Mouse (Mus musculus) heart, postnatal 14 days (tissue): ENCODE results near the gene Plppr1. TPM values are rescaled to one million over a fixed set of nuclear protein-coding genes. Genes with fewer than 3 reads are reported as not detected.
"Not testable (repeated sequence)": the region's sequence is repeated elsewhere in the genome, so short reads cannot be mapped to it uniquely, and the experiment has no call there.

Source experiments
- DNase-seq, 2 experiments: peaks; one replicate each; pipeline ENCODE4 v3.0.0; 2021 to 2022
- intact Hi-C: fragments of 180-260 bp; cut with DNase I; formaldehyde crosslinking; loops from one replicate; pipeline ENCODE4 v1.15.1; 2025
- total RNA-seq, 2 experiments: library from RNA; stranded (reverse); gene quantifications; 2 replicates each; pipeline ENCODE4 v1.2.3; 2021

Gene Plppr1
- total RNA-seq, 2 experiments from 2014 or later = 0.07 to 0.20 TPM

- intact Hi-C loops = no loop called here
- no peak for DNase-seq
These were observed 164.4 kb downstream of the Plppr1 start for GRCm38 (mm10) chr4:49223501-49223900.

DNA sequence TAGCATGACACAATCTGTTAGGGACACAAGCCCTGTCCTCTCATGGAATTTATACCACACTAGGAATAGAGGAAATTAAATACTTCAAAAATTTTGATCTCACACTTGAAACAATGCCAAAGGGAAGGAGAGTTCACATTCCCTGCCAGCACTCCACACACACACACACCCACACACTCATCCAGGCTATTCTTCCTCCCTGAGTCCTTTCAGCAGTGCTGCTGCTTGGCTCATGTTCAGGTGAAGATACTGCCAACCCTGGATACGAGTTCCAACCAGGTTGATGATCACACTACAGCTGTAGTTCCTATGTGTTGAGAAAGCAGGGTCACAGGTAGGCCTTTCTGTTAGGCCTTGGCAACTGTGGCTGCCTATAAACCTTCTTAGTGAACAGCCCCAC is 165.9 kb downstream of the Plppr1 start:
- intact Hi-C loops = no loop called here
- peak in 1 of 2 experiments; percentile 3 for DNase-seq

DNA sequence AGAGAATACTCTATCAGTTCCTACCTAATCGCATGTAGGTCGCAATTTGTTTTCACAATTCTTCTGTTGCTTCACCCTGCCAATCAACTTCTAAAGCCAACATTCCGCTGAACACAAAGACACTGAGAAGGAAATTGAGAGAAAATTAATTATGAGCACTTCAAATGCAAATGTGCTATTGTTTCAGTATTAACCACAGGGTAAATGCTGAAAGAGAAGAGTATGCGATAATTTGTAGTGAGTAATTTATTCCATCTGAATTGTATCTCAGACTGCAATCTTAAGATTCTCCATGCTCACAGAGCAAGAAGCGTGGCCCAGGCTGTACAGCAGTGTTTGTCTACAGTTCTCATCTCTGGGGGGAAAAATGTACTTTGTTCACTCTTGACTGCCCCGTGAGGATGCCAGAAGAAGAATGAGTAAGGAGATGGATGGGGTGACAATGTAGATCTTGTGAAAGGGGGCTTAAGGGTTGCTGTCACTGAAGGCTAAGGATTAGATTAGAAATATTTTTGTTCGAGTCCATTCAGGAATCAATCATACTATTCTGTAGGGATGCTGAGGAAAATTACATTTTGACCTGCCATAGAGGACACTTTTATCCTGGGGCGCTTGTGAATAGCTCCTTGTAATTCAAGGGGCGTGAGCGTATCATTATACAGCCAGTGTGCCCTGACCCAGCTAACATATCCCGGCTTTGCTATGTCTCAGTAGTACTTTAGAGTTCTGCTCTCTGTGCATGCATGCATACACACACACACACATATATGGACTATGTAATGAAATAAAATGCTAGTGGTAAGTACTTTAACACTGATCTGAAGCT is 173.3 kb downstream of the Plppr1 start:
- intact Hi-C loops = no loop called here
- no peak for DNase-seq

GRCm38 (mm10) chr4:49233032-49233406 is 173.9 kb downstream of the Plppr1 start:
- no peak for DNase-seq
- intact Hi-C loops = no loop called here

DNA sequence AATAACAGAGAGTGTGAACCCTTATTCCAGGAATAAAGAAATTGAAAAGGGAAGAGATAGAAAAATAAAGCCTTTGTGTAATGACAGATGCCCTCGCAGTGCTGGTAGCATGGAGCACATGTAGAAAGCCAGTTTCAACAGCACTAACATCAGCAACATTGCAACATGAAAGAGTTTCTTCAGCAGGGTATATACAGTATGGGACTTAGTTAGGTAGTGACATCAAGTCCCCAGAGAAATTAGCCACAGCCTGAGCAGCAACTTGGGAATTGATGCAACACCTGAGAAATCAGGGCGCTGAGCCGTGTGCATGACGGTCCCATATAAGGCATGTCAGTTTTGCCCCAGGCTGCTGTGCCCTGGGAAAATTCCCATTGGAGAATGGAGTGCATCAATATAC is 179.0 kb downstream of the Plppr1 start:
- no peak for DNase-seq

DNA sequence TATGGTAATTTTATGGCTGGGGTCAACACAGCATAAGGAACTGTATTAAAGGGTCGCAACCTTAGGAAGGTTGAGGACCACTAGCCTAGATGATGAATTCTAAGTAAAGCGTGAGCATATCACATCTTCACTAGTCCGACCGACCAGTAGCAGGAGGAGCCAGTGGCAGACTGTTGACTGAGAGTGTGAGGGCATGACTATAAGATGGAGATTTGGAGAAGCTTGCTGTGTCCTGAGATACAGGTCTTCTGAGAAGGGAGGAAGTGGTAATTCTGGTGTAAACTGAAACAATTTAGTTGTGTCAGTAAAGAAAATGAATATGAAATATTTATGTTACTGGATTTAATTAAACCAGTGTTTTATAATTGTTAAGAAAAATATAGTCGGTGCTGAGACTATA is 180.4 kb downstream of the Plppr1 start:
- DNase-seq = no peak
- intact Hi-C loops = no loop called here

More for the DNA sequence above, 179.0 kb downstream of the Plppr1 start:
- intact Hi-C loops = no loop called here

- intact Hi-C loops = no loop called here
These were observed 185.7 kb downstream of the Plppr1 start for GRCm38 (mm10) chr4:49244791-49245190.

GRCm38 (mm10) chr4:49245274-49245673 is 186.2 kb downstream of the Plppr1 start:
- intact Hi-C loops = no loop called here
- no peak for DNase-seq

More at GRCm38 (mm10) chr4:49244791-49245190, 185.7 kb downstream of the Plppr1 start:
- DNase-seq = no peak

DNA sequence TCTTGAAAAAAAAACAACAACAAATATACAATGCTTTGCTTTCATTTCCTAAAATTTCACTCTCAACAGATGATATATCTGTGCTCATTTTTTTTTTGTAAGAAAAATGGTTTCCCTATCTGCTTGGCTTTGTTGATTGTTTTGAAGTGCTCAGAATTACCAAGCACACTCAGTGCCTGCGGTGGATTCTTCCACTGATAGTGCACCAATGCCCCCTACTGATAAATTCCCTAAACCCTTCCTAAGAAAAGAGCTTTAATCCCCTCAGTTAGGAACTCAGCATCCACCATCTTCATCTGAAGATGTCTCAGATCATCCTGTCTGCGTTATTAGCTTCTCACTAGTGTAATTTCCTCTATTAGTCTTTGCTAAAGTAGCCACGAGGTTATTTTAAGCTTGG is 192.2 kb downstream of the Plppr1 start:
- intact Hi-C loops = loop anchor here (2.0 kb wide), 1 partner anchor 472 kb away; no protein-coding TSS in a partner anchor
- DNase-seq = peak in 1 of 2 experiments; percentile 8

DNA sequence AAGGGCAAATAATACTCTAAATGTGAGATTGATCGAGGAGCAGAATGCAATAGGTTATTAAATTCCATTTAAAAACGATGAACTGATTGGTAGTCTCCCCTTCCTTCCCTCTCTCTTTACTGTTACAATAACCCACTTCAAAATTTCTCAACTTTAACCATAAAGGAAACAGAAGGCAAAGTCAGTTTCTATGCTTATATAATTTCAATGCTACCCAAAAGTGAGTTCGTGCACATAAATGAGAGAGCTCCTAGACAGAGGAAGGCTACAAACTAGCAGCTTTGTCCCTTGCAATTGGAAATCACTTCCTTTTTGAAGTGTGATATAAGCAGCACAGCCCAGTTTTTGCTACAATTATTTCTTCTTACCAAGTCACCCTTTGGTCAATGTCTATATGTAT is 193.1 kb downstream of the Plppr1 start:
- no peak for DNase-seq
- intact Hi-C loops = no loop called here

DNA sequence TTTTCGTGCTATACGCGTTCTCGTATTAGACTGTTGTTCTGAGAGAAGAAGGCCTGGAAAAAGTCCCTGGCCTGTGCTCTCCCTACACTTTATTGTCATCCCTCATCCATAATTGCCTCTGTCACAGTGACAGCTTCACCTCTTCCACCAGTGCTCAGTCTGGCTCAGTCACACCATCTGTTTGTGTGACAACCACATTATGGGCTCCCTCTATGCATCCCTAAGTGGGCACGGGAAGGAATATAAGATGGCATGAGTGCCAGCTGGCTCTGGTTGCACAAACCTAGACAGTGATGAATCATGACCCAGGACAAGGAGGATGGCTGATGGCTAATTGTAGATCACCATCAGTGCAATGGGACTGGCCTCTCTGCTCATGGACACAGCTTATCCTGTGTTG is 219.4 kb downstream of the Plppr1 start:
- DNase-seq = no peak
- intact Hi-C loops = no loop called here

- intact Hi-C loops = no loop called here
- DNase-seq = no peak
These were observed 225.7 kb downstream of the Plppr1 start for GRCm38 (mm10) chr4:49284692-49285291.

GRCm38 (mm10) chr4:49285340-49286196 is 226.5 kb downstream of the Plppr1 start:
- intact Hi-C loops = no loop called here
- DNase-seq = no peak

DNA sequence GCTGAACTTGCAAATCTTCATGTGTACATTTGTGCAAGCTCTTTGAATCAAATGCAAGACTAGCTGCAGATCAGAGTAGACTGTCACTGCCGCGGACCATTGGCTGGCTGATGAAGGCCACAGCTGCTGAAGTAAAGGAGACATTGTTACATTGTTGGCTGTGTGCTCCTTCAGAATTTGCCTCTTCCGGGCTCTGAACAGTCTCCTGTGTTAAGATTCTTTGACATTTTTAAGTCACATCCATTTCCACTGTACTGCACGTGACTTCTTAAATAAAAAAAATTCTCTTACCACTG is 227.1 kb downstream of the Plppr1 start:
- no peak for DNase-seq
- intact Hi-C loops = no loop called here

- DNase-seq = no peak
- intact Hi-C loops = no loop called here
These were observed 237.4 kb downstream of the Plppr1 start for GRCm38 (mm10) chr4:49296434-49296833.

DNA sequence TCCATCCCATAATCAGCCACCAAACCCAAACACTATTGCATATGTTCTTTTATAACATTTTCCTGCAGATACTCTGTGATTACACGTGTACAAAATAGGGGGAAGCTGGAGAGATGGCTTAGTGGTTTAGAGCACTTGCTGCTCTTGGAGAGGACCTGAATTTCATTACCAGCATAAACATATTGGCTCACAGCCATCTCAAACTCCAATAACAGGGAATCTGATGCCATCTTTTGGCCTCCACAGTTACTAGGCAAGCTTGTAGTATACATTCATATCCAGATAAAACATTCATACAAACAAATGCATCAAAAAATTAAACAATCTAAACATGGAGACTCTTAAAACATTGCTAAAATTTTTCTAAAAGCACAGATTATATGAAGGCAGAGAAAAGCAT is 240.5 kb downstream of the Plppr1 start:
- no peak for DNase-seq
- intact Hi-C loops = no loop called here

GRCm38 (mm10) chr4:49321903-49322635 is 263.0 kb downstream of the Plppr1 start:
- peak in 1 of 2 experiments; percentile 1 for DNase-seq
- intact Hi-C loops = loop anchor here (2.0 to 5.0 kb wide), 3 partner anchors 170 to 630 kb away; no protein-coding TSS in a partner anchor

- intact Hi-C loops, DNase-seq: not testable (repeated sequence)
These were observed 278.9 kb downstream of the Plppr1 start for GRCm38 (mm10) chr4:49337949-49338348.

- intact Hi-C loops, DNase-seq: not testable (repeated sequence)
These were observed 281.0 kb downstream of the Plppr1 start for GRCm38 (mm10) chr4:49340091-49340490.

- not testable (repeated sequence) for DNase-seq
- intact Hi-C loops = loop anchor here (2.0 kb wide), 1 partner anchor 69 kb away; no protein-coding TSS in a partner anchor
These were observed 288.9 kb downstream of the Plppr1 start for GRCm38 (mm10) chr4:49348001-49348400.
